Mouse (Mus musculus): Measurements from ENCODE around the gene Tinag.

GRCm38 (mm10) chr9:77025271-77025670 is 20.3 kb downstream of the Tinag start:
- TF ChIP-seq CTCF (IDR thresholded peaks at IDR 0.05; ENCODE audit: borderline replicate concordance, control insufficient read depth, extremely low read depth, insufficient read depth, low read length, poor library complexity), result no peak
- no peak for TF ChIP-seq POLR2A (IDR thresholded peaks at IDR 0.05; ENCODE audit: control insufficient read depth, extremely low read depth, insufficient read depth, low read length, poor library complexity)
